Mouse (Mus musculus) activated CD4-positive, CD25-positive, alpha-beta regulatory T cell, adult 9 weeks (primary cell): ENCODE results near the gene Slc5a1. TPM values are rescaled to one million over a fixed set of nuclear protein-coding genes. Genes with fewer than 3 reads are reported as not detected.

Experiments used
- polyA plus RNA-seq: library from polyadenylated mRNA; unstranded; fragments of 100-300 nt; shearing (Covaris generic); gene quantifications from one replicate; pipeline ENCODE4 v1.2.1, GENCODE M21; 2017

The Slc5a1 gene
- polyA plus RNA-seq = not detected

DNA sequence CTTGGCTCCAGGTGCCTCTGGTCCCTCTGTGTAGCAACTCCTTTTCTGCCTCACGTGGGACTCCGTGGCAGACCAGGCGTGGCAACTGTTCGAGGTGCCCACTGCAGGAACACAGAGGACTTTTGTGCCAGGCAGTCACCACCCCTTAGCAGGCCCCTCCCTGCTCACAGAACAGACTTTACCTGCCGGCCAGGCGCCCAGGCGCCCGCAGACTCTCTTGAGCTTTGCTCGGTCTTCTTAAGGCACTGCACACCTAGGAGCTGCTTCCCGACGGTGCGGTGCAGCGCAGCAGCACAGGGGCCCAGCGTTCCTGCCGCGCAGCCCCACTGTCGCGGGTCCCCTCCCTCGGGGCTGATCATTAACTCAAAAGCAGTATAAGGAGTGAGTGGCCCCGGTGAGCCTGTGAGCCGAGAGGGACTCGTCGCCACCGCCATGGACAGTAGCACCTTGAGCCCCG, at the start of gene Slc5a1:
Slc5a1 (plus strand) TSS at position 195 of the 457 bp plus-strand sequence.

Other genes starting within 250 kb of the Slc5a1 start
- 41.5 TPM for gene Prr14l, start 250.0 kb upstream of the Slc5a1 start, polyA plus RNA-seq
- 30.9 TPM for gene Depdc5, start 240.5 kb upstream of the Slc5a1 start, polyA plus RNA-seq
- gene Ywhah, start 85.4 kb upstream of the Slc5a1 start, polyA plus RNA-seq = 224 TPM
- not detected for gene Spon2, start 114.2 kb downstream of the Slc5a1 start, polyA plus RNA-seq
- 11.7 TPM for gene Ctbp1, start 170.8 kb downstream of the Slc5a1 start, polyA plus RNA-seq
- gene Maea, start 231.3 kb downstream of the Slc5a1 start, polyA plus RNA-seq = 117 TPM